Mouse (Mus musculus) right cerebral cortex, adult 18-20 months (tissue): ENCODE results near the gene Bicral.
"Not testable (repeated sequence)": the region's sequence is repeated elsewhere in the genome, so short reads cannot be mapped to it uniquely, and the experiment has no call there.

Experiments used
- DNase-seq: peaks from one replicate; pipeline ENCODE4 v3.0.0; 2022; ENCODE audit warnings: mixed read lengths

Gene Bicral

GRCm38 (mm10) chr17:46792963-46793362, 65.3 kb downstream of the Bicral start:
- no peak for DNase-seq

- DNase-seq = not testable (repeated sequence)
These were observed 70.3 kb downstream of the Bicral start for GRCm38 (mm10) chr17:46787974-46788373.

DNA sequence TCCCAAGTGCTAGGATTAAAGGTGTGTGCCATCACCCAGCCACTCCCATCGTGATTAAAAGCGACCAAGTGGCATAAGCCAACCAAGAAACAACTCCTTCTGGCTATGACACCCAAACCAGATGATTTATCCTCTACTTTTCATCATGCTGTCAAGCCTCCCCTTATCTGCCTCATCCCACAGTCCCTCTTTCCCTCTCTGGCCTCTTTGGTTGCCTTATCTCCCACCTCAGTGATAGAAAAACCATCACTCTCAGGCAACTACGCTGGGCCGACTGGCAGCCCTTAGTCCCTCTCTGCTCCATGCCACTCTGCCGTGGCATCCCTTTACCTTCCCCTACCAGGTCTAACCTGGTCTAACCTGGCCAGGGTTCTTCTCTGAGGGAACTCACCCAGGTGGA, 71.3 kb downstream of the Bicral start:
- no peak for DNase-seq

- no peak for DNase-seq
These were observed 75.1 kb downstream of the Bicral start for GRCm38 (mm10) chr17:46783222-46783565.

- peak; percentile 92 for DNase-seq
These were observed 75.7 kb downstream of the Bicral start, which contains the start of gene Rpl7l1 for GRCm38 (mm10) chr17:46782341-46783221. Rpl7l1 (minus strand) TSS chr17:46782672.

DNA sequence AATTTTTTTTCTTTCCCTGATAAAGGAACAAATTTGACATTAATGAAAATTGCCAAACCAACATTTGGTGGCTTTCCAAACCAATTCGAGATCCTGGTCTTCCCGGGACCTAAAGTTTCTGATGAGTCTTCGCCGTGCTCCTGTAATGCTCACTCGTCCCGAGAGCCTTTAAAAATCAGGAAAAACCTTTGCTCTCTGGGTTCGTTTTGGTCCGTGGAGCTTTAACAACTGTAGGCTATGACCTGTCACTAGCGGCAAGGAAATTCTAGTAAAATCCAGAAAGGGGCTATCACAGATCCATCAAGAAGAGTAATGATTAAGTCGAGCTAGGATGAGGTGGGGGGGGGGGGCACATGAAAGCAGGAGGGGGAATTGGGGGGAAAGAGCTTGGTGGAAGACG, 76.4 kb downstream of the Bicral start:
- DNase-seq = no peak

- DNase-seq = no peak
These were observed 82.2 kb downstream of the Bicral start for GRCm38 (mm10) chr17:46776087-46776486.

- DNase-seq = no peak
These were observed 83.2 kb downstream of the Bicral start for GRCm38 (mm10) chr17:46775070-46775469.

DNA sequence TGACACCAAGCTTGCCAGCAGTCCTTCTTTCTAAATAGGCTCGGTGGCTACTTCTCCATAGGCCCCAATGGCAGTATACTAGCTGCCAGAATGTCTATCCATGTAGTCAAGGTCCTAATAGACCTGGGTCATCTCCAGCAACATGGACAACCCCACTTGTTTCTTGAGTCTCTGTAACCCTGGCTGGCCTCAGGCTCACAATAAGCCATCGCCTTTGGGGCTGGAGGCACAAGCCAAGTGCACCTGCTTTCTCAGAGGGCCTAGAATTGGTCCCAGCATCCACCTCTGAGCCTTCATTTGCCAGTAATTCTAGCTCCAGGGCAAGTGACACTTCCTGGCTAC, 84.2 kb downstream of the Bicral start:
- DNase-seq = no peak

- no peak for DNase-seq
These were observed 84.8 kb downstream of the Bicral start for GRCm38 (mm10) chr17:46773278-46774130.

DNA sequence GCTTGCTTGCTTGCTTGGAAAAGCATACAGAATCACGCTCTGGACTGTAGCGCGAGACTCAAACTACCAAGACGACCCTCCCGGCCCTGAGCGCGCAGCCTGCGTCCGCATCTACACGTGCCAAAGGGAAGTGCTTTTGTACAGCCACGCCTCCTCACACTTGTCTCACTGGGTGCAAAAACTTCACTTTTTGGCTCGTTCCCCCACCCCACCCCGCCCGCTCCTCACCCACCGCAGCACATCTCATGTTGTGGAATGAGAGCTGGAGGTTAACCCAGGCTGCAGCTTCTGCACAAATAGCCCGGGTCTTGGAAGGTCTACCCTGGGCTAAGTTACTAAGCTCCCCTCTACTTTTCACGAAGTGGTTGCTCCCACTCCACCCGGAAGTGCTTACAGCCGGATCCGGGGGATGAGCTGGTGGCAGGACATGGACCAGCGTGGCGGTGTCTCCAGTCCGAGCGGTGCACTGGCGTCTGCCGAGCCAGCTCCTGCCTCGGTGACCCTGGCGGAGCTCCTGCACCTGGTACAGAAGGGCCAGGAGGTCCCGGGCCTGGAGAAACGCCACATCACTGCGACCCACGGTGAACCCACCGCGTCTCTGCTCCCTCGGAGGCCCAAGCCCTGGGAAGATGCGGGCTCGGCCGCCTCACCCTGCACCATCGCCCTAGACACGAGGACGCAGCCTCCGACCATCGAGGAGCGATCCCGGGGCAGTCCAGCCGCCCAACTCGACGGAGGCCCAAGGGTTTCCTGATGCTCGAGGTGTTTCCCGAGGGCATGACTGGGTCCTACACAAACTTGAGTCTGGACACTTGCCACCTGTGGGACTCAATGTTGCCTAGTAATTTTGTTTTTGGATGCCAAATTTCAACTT, 85.6 kb downstream of the Bicral start, which contains the start of gene 2310039H08Rik:
Gene 2310039H08Rik (plus strand): TSS at position 232 of the 874 bp plus-strand sequence.
- peak; percentile 86 for DNase-seq

DNA sequence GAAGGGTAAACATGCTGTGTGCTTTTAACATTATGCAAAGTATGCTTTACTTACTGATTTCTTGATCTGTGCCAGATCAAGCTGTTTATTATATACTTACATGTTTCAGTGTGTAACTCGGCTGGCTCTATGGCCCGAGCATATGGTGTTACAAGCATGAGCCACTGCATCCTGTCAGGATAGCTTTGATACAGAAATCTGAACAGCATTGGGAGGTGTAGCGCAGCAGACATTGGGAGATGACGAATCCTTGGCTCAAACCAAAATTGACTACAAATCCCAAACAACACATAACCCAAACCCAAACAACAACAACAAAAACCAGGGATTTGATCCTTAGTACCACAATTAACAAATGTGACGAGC, 86.3 kb downstream of the Bicral start:
- DNase-seq = no peak

- DNase-seq = no peak
These were observed 86.7 kb downstream of the Bicral start for GRCm38 (mm10) chr17:46771616-46772015.

GRCm38 (mm10) chr17:46771025-46771424, 87.3 kb downstream of the Bicral start:
- no peak for DNase-seq

GRCm38 (mm10) chr17:46770546-46770945, 87.7 kb downstream of the Bicral start:
- no peak for DNase-seq

GRCm38 (mm10) chr17:46767868-46768267, 90.4 kb downstream of the Bicral start:
- no peak for DNase-seq

DNA sequence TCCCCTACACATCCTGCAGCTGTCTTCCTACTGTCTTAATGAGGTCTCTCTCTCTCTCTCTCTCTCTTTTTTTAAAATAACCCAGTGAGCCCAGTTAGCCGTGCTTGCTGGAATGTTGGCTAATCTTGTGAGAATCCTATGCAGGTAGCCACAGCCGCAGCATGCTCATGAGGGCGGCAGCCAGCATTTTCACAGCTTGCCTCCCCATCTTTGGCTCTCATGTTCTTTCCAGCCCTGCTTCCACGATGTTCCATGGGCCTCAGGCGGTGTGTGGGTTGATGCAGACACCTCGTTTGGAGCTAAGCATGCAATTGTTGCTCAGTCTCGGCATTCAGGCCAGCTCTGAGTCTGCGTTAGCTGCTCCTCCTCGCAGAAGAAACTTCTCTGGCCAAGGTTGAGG, 93.4 kb downstream of the Bicral start:
- peak; percentile 80 for DNase-seq

- no peak for DNase-seq
These were observed 94.7 kb downstream of the Bicral start, which contains the start of gene Ptcra for GRCm38 (mm10) chr17:46763544-46763943. Ptcra (minus strand) TSS chr17:46763712.

- no peak for DNase-seq
These were observed 99.5 kb downstream of the Bicral start for GRCm38 (mm10) chr17:46758753-46759152.

DNA sequence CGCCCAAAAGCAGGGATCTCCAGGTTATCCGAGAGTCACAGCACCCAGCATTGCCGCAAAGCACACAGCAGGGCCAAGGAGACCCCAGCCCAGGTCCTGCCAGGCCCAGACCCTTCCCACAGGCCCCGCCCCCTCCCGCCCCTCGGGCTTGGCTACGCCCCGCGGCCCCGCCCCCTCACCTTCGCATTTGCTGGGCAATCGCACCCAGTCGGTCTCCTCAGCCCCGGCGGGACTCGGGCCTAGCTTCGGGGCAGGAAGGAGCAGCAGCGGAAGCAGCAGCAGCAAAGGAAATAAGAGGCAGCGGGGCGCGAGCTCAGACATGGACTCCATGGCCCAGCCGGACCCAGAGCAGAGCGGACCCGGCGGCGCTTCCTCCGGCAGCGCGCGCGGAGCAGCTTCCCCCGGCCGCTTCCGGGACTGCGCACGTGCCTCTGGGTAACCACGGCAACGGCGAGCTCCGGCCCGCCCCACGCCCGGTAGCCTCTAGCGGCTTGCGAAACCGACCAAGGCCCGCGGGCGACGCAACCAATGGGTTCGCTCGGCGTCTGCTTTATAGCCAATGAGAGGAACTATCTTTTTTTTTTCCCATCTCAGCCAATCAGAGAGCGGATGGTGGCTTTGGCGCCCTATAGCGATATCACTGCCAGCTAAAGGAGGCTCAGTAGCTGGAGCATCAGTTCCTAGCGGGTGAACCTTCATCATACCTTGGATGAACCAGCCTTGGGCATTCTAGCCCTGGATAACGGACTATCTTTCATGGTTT, 106.3 kb downstream of the Bicral start, which contains the start of gene Cnpy3:
Gene Cnpy3 (minus strand): TSS at position 421 of the 763 bp plus-strand sequence.
- DNase-seq = peak; percentile 99

DNA sequence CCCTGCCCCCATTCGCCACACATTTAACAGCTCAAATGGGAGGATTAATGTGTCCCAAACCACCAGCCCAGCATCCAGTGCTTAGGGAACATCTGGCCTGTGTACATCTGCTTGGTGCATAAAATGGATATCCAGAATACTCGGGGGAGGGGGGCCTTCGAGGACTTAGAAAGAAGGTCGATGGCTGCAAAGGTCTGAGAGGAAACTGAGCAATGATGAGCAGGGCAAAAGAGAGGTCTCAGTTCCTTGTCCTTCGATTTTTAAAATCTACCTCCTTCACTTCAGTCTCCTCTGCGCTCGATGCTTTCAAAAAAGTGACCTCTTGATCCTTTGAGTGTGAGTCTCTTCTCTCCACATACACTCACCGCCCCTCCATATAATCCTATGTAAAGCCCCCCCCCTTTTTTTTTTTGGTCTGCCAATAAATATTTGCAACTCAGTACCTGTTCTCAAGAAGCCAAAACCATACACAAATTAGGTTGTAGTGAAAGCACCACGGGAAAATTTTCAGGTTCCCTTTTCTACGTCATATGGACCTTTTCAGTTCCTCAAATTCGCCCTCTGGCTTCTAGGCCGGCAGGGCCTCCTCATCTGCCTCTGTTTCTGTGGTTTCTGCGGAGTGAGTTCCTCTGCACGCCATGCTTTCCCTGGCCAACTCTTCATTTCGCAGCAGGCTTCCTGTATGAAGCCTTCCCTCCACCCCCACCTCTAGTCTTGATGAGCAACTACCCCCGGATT, 107.1 kb downstream of the Bicral start:
- no peak for DNase-seq
